Mouse (Mus musculus): ENCODE measurements at regions not wholly inside any gene's neighbourhood (a gene's known extent, or its start where the extent isn't known, plus 50 kb on each side); places are given as distances from the start of the nearest gene placed in this dataset.
"Not testable (repeated sequence)": the region's sequence is repeated elsewhere in the genome, so short reads cannot be mapped to it uniquely, and the experiment has no call there.

DNA sequence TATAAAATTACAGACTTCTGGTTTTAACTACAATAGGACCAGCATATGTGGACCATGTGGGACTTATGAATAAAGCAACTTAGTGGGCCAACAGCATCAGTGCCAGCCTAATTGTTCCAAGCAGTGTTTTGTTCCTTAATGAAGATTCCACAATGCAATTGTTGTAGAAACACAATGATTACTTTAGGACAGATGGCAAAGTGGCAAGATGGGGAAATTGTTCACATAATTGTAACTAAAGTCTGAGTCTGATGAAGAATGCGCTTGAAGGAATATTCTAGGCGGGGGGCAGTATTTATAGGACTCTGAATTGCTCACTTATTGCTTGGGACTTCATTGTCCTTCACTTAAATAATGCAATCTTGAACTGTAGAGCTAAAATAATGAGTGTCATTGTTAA is 253.4 kb upstream of the Kcnj3 start:
- no peak for DNase-seq

DNA sequence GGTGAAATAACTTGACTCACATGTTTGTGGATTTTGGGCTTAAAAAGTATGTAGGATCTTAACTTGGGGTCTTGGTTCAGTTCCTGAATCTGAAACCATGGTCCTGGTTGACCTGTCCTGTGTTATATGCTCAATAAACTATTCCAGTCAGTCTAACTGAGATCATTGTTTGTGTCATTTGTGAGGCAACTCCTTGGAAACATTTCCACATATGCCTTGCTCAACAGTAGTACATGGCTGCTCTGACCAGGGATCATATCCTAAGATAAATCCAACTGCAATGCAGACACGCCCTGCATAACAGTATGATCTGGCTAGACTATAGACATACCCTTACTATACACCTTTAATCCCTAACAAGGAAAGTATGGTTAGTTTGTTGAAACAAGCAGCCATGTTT is 228.9 kb upstream of the Kcnj3 start:
- DNase-seq = no peak

DNA sequence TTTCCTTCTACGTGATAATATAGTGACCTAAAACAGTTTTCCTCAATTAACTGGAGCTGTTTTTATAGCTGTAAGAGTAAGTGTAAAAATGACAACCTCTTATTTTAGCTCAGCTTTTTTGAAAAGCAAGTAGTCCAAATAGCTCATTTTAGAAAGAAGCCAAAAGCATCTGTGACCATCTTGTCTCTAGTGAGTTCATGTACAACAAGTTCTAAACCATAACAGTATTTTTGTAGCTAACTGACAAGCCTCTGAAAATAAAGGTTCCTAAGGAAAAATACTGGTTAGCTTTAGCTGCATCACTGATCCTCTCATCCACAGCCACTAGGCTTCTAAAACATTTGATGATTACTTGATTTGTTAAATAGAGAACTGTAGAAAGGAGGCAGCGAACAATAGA is 227.2 kb upstream of the Kcnj3 start:
- no peak for DNase-seq

- no peak for DNase-seq
Measured at GRCm38 (mm10) chr2:55209848-55210390, 225.9 kb upstream of the Kcnj3 start.

- DNase-seq = no peak
Measured at GRCm38 (mm10) chr2:55211281-55211680, 224.5 kb upstream of the Kcnj3 start.

DNA sequence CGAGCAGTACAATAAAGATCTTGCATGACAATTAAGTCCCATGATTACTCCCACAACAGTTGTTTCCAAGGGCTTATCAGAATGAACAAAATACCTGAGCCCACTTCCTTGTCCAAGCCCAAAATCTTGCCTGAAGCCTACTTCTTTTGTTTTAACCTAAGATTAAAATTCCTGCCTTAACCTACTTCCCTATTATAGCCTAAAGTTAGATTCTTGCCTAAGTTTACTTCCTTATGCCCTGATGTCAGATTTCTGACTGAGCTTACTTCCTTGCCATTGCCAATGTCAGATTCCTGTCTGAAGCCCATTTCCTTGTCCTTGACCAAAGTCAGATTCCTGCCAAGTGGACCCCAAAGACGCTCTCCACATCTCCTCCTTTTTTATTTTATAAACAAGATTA is 213.7 kb upstream of the Kcnj3 start:
- no peak for DNase-seq

- DNase-seq = not testable (repeated sequence)
Measured at GRCm38 (mm10) chr2:55222741-55223140, 213.0 kb upstream of the Kcnj3 start.

DNA sequence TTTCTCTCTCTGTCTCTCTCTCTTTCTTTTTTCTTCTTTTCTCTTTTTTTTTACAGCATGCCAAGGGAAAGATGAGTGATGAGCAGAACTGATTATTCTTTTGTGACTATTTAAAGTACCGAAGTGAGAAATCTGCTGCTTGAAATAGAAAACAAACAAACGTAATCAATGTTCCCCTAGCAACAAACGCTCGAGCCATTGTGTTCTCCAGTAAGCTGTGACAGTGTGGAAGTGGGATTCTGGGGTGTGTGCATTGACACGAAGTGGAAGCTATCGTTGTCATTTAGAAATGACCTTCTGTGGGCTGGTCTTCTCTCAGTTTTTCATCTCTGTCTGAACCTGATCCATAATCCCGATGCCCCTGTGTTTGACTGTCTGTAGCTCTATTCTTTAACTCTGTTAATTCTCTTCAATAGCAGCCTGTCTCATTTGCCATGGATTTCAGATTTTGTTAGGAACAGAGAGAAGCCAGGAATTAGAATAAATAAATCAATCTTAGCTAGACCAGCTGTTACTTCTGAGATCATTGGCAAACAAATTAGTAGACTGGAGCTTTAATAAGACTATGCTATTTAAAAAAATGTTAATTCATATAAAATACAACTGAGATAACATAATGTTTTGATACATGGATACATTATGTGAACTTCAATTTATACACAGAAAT is 207.5 kb upstream of the Kcnj3 start:
- no peak for DNase-seq

DNA sequence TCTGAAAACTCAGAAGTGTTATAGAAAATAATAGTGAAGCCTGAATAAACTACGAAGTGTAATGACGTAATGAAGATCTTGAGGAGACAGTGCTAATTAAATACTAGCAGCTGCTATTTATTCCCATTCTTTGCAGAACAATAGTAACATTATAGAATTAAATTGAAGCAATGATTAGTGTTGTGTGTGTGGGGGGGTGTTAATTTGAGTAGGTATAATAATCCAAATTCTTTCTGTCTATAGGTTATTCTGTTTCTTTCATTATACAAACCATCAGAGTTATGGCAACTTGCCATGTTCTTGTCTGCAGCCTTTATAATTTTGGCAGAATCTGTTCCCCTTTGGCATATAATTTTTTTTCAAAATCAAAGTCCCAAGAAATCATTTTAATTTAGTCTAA is 203.9 kb upstream of the Kcnj3 start:
- no peak for DNase-seq

GRCm38 (mm10) chr2:55253134-55253533 is 182.6 kb upstream of the Kcnj3 start:
- no peak for DNase-seq

DNA sequence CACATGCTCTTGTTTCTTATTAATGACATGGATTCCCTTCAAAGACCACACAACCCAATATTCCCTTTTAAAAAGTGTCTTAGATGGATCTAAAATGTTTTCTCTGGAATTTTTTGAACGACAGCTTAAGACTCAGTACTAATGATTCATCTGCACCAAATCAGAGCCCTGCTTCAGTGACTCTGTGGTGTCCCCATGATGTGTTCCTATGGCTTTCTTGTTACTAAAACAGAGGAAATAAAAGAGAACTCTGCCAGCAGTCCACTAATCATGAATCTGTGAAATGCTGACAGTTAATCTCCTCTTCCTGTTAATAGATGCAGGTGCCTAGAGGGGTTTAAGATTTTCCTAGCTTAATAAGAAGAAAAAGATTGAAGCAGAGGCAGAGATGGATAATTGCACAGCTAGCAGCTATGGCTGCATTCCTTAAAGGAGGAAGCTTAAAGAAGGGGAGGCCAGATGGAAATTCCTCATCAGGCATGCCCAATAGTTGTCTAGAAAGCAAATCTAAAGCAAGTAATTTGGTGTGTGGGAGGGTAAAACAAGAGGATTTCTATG is 173.0 kb upstream of the Kcnj3 start:
- no peak for DNase-seq

GRCm38 (mm10) chr2:55263847-55264449 is 171.8 kb upstream of the Kcnj3 start:
- no peak for DNase-seq

DNA sequence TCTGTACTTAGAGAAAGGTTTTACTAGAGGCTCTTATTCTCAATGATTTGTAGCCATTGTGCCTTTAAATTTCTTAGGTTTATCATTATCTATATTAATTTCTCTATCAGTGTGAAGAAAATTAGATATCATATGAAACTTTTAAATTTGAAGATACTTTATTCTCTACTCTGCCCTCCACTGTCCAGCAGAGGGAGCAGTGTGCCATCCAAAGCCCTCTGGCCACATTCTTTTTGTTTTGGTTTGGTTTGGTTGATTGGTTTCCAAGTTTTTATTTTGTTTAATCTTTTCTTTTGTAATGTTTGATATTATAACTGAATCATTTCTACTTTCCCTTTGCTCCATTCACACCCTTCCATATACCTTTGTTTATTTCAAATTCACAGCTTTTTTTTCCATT is 129.4 kb upstream of the Kcnj3 start:
- peak; percentile 3 for DNase-seq

GRCm38 (mm10) chr2:55315627-55316026 is 120.1 kb upstream of the Kcnj3 start:
- DNase-seq = no peak

- DNase-seq = not testable (repeated sequence)
Measured at GRCm38 (mm10) chr2:55354061-55354460, 81.7 kb upstream of the Kcnj3 start.

Data from adrenal gland, postnatal 25 days (tissue).